Mouse (Mus musculus) heart, adult 2 months (tissue): ENCODE results near the gene Tecta.

Experiments
- CTCF ChIP-seq: fragments of 200-600 bp; IDR thresholded peaks from 2 replicates; pipeline ENCODE4 v1.8.1; 2022; ENCODE audit warnings: antibody characterized with exemption, mild to moderate bottlenecking, moderate library complexity
- EP300 ChIP-seq: fragments of 200-500 bp; IDR thresholded peaks from 2 replicates; pipeline ENCODE4 v1.6.1; 2011; ENCODE audit warnings: low read depth, low read length, control low read depth; ENCODE audit not compliant: insufficient read depth

- TF ChIP-seq CTCF = no peak
- TF ChIP-seq EP300 = no peak
Observed at GRCm38 (mm10) chr9:42413345-42413744, 13.6 kb upstream of the Tecta start.
